Mouse (Mus musculus): Measurements from ENCODE around the gene Rabl3. TPM values are rescaled to one million over a fixed set of nuclear protein-coding genes. Genes with fewer than 3 reads are reported as not detected.

Gene Rabl3
- polyA plus RNA-seq, 2 experiments = 3.8 to 14.0 TPM

- H3K36me3 ChIP-seq (replicated peaks; ENCODE audit: control insufficient read depth, insufficient read depth, low read depth) = no peaks in the 10 kb centered on the region
- no peaks in the 10 kb centered on the region for H3K27me3 ChIP-seq (ENCODE audit: control insufficient read depth, insufficient read depth, low read length)
- H3K4me2 ChIP-seq (ENCODE audit: low read depth) = no peak overlapping the region
- no peaks in the 10 kb centered on the region for H3K4me1 ChIP-seq (replicated peaks; ENCODE audit: control insufficient read depth in 2 of 2, insufficient read depth in 2 of 2, low read length in 1 of 2)
- ATAC-seq (ENCODE audit: insufficient read depth) = no peak
- DNase-seq (ENCODE audit: low read depth in 3 of 3, low spot score in 3 of 3) = no peak
- no peak overlapping the region for H3K9ac ChIP-seq (replicated peaks)
- TF ChIP-seq EP300 (IDR thresholded peaks at IDR 0.05; ENCODE audit: low read depth) = no peak
- no peak for TF ChIP-seq CTCF (IDR thresholded peaks at IDR 0.05; ENCODE audit: low read depth)
- WGBS (ENCODE audit: insufficient replicate concordance) = 77% methylated on average over 9 of the region's 9 CpGs
- no peaks in the 10 kb centered on the region for H3K9me3 ChIP-seq (ENCODE audit: control insufficient read depth, low read length)
- no peak overlapping the region for H3K27ac ChIP-seq
- H3K4me3 ChIP-seq (ENCODE audit: insufficient read depth in 1 of 2, low read depth in 2 of 2, low read length in 2 of 2) = no peak overlapping the region
Observed at GRCm38 (mm10) chr16:37614540-37614939, 74.9 kb downstream of the Rabl3 start.

GRCm38 (mm10) chr16:37615429-37615828 lies 75.7 kb downstream of the Rabl3 start:
- DNase-seq (ENCODE audit: low read depth in 3 of 3, low spot score in 3 of 3) = no peak
- no peaks in the 10 kb centered on the region for H3K36me3 ChIP-seq (replicated peaks; ENCODE audit: control insufficient read depth, insufficient read depth, low read depth)
- WGBS (ENCODE audit: insufficient replicate concordance) = 70% methylated on average over 8 of the region's 8 CpGs

GRCm38 (mm10) chr16:37616104-37616503 lies 76.4 kb downstream of the Rabl3 start:
- no peak for DNase-seq (ENCODE audit: low read depth in 3 of 3, low spot score in 3 of 3)
- Histone ChIP-seq H3K9me3 (ENCODE audit: control insufficient read depth, low read length) (no peaks in the 10 kb centered on the region), H3K4me1 (replicated peaks; ENCODE audit: control insufficient read depth in 2 of 2, insufficient read depth in 2 of 2, low read length in 1 of 2) (no peaks in the 10 kb centered on the region), H3K36me3 (replicated peaks; ENCODE audit: control insufficient read depth, insufficient read depth, low read depth) (no peaks in the 10 kb centered on the region), H3K4me2 (ENCODE audit: low read depth) (no peak overlapping the region), H3K27ac (no peak overlapping the region), H3K27me3 (ENCODE audit: control insufficient read depth, insufficient read depth, low read length) (no peaks in the 10 kb centered on the region), H3K4me3 (ENCODE audit: insufficient read depth in 1 of 2, low read depth in 2 of 2, low read length in 2 of 2) (no peak overlapping the region), H3K9ac (replicated peaks) (no peak overlapping the region)
- ATAC-seq (ENCODE audit: insufficient read depth) = no peak
- TF ChIP-seq EP300 (IDR thresholded peaks at IDR 0.05; ENCODE audit: low read depth) = no peak
- no peak for TF ChIP-seq CTCF (IDR thresholded peaks at IDR 0.05; ENCODE audit: low read depth)
- 55% methylated on average over 8 of the region's 8 CpGs for WGBS (ENCODE audit: insufficient replicate concordance)

More at GRCm38 (mm10) chr16:37615429-37615828, 75.7 kb downstream of the Rabl3 start:
- no peak overlapping the region for H3K4me3 ChIP-seq (ENCODE audit: insufficient read depth in 1 of 2, low read depth in 2 of 2, low read length in 2 of 2)
- no peaks in the 10 kb centered on the region for H3K4me1 ChIP-seq (replicated peaks; ENCODE audit: control insufficient read depth in 2 of 2, insufficient read depth in 2 of 2, low read length in 1 of 2)
- no peaks in the 10 kb centered on the region for H3K9me3 ChIP-seq (ENCODE audit: control insufficient read depth, low read length)
- H3K27me3 ChIP-seq (ENCODE audit: control insufficient read depth, insufficient read depth, low read length) = no peaks in the 10 kb centered on the region
- no peak overlapping the region for H3K27ac ChIP-seq
- TF ChIP-seq EP300 (IDR thresholded peaks at IDR 0.05; ENCODE audit: low read depth) (no peak), CTCF (IDR thresholded peaks at IDR 0.05; ENCODE audit: low read depth) (no peak)
- H3K4me2 ChIP-seq (ENCODE audit: low read depth) = no peak overlapping the region
- no peak for ATAC-seq (ENCODE audit: insufficient read depth)
- H3K9ac ChIP-seq (replicated peaks) = no peak overlapping the region

GRCm38 (mm10) chr16:37617695-37618094 lies 78.0 kb downstream of the Rabl3 start:
- Histone ChIP-seq H3K4me1 (replicated peaks; ENCODE audit: control insufficient read depth in 2 of 2, insufficient read depth in 2 of 2, low read length in 1 of 2) (no peaks in the 10 kb centered on the region), H3K4me2 (ENCODE audit: low read depth) (no peak overlapping the region), H3K9ac (replicated peaks) (no peak overlapping the region), H3K4me3 (ENCODE audit: insufficient read depth in 1 of 2, low read depth in 2 of 2, low read length in 2 of 2) (no peak overlapping the region), H3K27ac (no peak overlapping the region), H3K36me3 (replicated peaks; ENCODE audit: control insufficient read depth, insufficient read depth, low read depth) (no peaks in the 10 kb centered on the region), H3K9me3 (ENCODE audit: control insufficient read depth, low read length) (no peaks in the 10 kb centered on the region), H3K27me3 (ENCODE audit: control insufficient read depth, insufficient read depth, low read length) (no peaks in the 10 kb centered on the region)
- ATAC-seq (ENCODE audit: insufficient read depth) (no peak), DNase-seq (ENCODE audit: low read depth in 3 of 3, low spot score in 3 of 3) (no peak)
- no peak for TF ChIP-seq CTCF (IDR thresholded peaks at IDR 0.05; ENCODE audit: low read depth)
- TF ChIP-seq EP300 (IDR thresholded peaks at IDR 0.05; ENCODE audit: low read depth) = no peak
- WGBS (ENCODE audit: insufficient replicate concordance) = 44% methylated on average over 3 of the region's 3 CpGs

Other genes starting within 250 kb of the Rabl3 start
- gene Stxbp5l, start 154.9 kb upstream of the Rabl3 start, polyA plus RNA-seq (2012; rRNA removed) = not detected in 2 replicates
- gene Stxbp5l, start 154.9 kb upstream of the Rabl3 start, polyA plus RNA-seq (2014; fragmentation: Nextera tagmentation; extraction: Ambion mirVana) = not detected in 2 replicates
- gene Gtf2e1, start 96 bp upstream of the Rabl3 start, polyA plus RNA-seq (2012; rRNA removed) = 4.3 and 6.6 TPM in 2 replicates
- gene Gtf2e1, start 96 bp upstream of the Rabl3 start, polyA plus RNA-seq (2014; fragmentation: Nextera tagmentation; extraction: Ambion mirVana) = 8.6 and 9.7 TPM in 2 replicates
- gene Hgd, start 40.3 kb downstream of the Rabl3 start, polyA plus RNA-seq (2012; rRNA removed) = 20.3 and 21.3 TPM in 2 replicates
- 32.7 and 34.6 TPM in 2 replicates for gene Hgd, start 40.3 kb downstream of the Rabl3 start, polyA plus RNA-seq (2014; fragmentation: Nextera tagmentation; extraction: Ambion mirVana)
- gene Ndufb4, start 114.6 kb downstream of the Rabl3 start, polyA plus RNA-seq (2012; rRNA removed) = 23.9 and 34.3 TPM in 2 replicates
- gene Ndufb4, start 114.6 kb downstream of the Rabl3 start, polyA plus RNA-seq (2014; fragmentation: Nextera tagmentation; extraction: Ambion mirVana) = 47.2 and 52.9 TPM in 2 replicates
- 6.1 and 9.9 TPM in 2 replicates for gene Fstl1, start 237.0 kb downstream of the Rabl3 start, polyA plus RNA-seq (2012; rRNA removed)
- gene Fstl1, start 237.0 kb downstream of the Rabl3 start, polyA plus RNA-seq (2014; fragmentation: Nextera tagmentation; extraction: Ambion mirVana) = 15.4 and 15.8 TPM in 2 replicates

Data from liver, embryonic 14.5 days (tissue).